Mouse (Mus musculus) liver, postnatal 0 days (tissue): ENCODE data around the gene BC030870. TPM values are rescaled to one million over a fixed set of nuclear protein-coding genes. Genes with fewer than 3 reads are reported as not detected.

Experiments used
- ATAC-seq: fragments of 200-750 bp; cut with Nextera tagmentation; 2 replicates; pipeline ENCODE4 v1.8.0; 2017; ENCODE audit warnings: mild to moderate bottlenecking, moderate library complexity
- DNase-seq: peaks from one replicate; pipeline ENCODE4 v3.0.0-alpha.2; 2016
- H3K27ac ChIP-seq: fragments of 300-500 bp; sonication (generic); 2 replicates; pipeline ENCODE4 v1.5.1; 2014; ENCODE audit warnings: antibody characterized with exemption, moderate library complexity, mild to moderate bottlenecking, low read depth
- H3K27me3 ChIP-seq: fragments of 300-500 bp; sonication (generic); 2 replicates; pipeline ENCODE4 v1.6.1; 2014; ENCODE audit warnings: low read length, control low read depth, mixed read lengths; ENCODE audit not compliant: insufficient read depth
- H3K36me3 ChIP-seq: fragments of 300-500 bp; sonication (generic); replicated peaks from 2 replicates; pipeline ENCODE4 v1.6.1; 2014; ENCODE audit warnings: mild to moderate bottlenecking, control low read depth, low read length, moderate library complexity, mixed read lengths; ENCODE audit not compliant: insufficient read depth
- H3K4me1 ChIP-seq: fragments of 300-500 bp; sonication (generic); 2 replicates; pipeline ENCODE4 v1.6.1; 2014; ENCODE audit warnings: antibody characterized with exemption, mild to moderate bottlenecking, control low read depth; ENCODE audit not compliant: insufficient read depth
- H3K4me2 ChIP-seq: fragments of 300-500 bp; sonication (generic); 2 replicates; pipeline ENCODE4 v1.6.1; 2014; ENCODE audit warnings: low read depth, mild to moderate bottlenecking, low read length, moderate library complexity, mixed read lengths
- H3K4me3 ChIP-seq: fragments of 300-500 bp; sonication (generic); 2 replicates; pipeline ENCODE4 v1.5.1; 2014; ENCODE audit warnings: low read depth, low read length
- H3K9ac ChIP-seq: fragments of 300-500 bp; sonication (generic); replicated peaks from 2 replicates; pipeline ENCODE4 v1.6.1; 2014; ENCODE audit warnings: mild to moderate bottlenecking, moderate library complexity
- H3K9me3 ChIP-seq: fragments of 300-500 bp; sonication (generic); 2 replicates; pipeline ENCODE4 v1.6.1; 2016; ENCODE audit warnings: mild to moderate bottlenecking, control low read depth, low read length, mixed read lengths
- CTCF ChIP-seq: sonication (generic); IDR thresholded peaks from 2 replicates; pipeline ENCODE4 v1.5.1; 2016; ENCODE audit warnings: antibody characterized with exemption, low read depth
- EP300 ChIP-seq: IDR thresholded peaks from 2 replicates; pipeline ENCODE4 v1.6.1; 2016; ENCODE audit warnings: antibody characterized with exemption, low read depth, mild to moderate bottlenecking
- WGBS: fragments of 180-500 bp; shearing (Covaris S2); extraction: QIAGEN DNeasy Blood & Tissue Kit; methylation state at CpG from one replicate; pipeline ENCODE4 v1.1.7; 2014; ENCODE audit not compliant: insufficient replicate concordance; 5-methylcytosine and 5-hydroxymethylcytosine counted together
- microRNA-seq: library from miRNA; unstranded; fragments of <30 nt; microRNA quantifications from one replicate; pipeline ENCODE4, GENCODE M21; 2016
- polyA plus RNA-seq: library from polyadenylated mRNA; unstranded; fragments of >200 nt; fragmentation: Nextera tagmentation; extraction: Ambion mirVana; gene quantifications from 2 replicates; pipeline ENCODE4 v1.2.1, GENCODE M21; 2015

The BC030870 gene
- polyA plus RNA-seq, 1 experiment from 2014 or later: 0.20 TPM

GRCm38 (mm10) chr8:65053968-65054367 is 75.4 kb downstream of the BC030870 start:
- 67% methylated on average over 5 of the region's 5 CpGs for WGBS
- no peak overlapping the region for H3K4me3 ChIP-seq
- TF ChIP-seq CTCF (no peak), EP300 (no peak)
- no peak for ATAC-seq
- H3K36me3 ChIP-seq: no peaks in the 10 kb centered on the region
- H3K27ac ChIP-seq: no peak overlapping the region
- no peaks in the 10 kb centered on the region for H3K4me1 ChIP-seq
- no peak overlapping the region for H3K9ac ChIP-seq
- H3K4me2 ChIP-seq: no peak overlapping the region
- H3K27me3 ChIP-seq: no peaks in the 10 kb centered on the region
- no peak for DNase-seq
- no peaks in the 10 kb centered on the region for H3K9me3 ChIP-seq

DNA sequence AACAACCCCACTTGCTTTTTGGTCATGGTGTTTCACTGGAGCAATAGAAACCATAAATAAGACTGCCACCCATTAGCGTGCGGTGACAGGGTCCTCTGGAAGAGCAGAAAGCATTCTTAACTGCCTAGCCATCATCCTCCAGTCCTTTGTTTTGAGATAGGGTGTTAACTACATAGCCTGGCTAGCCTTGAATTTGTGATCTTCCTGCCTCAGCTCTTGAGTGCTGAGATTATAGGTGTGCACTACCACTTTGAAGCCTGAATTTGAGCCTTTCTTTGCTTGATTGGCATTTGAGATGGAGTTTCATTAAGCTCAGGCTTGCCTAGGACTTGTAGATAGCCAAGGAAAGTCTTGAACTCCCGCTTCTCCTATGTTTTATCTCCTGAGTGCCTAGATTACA is 75.8 kb downstream of the BC030870 start:
- Histone ChIP-seq H3K36me3 (no peaks in the 10 kb centered on the region), H3K27me3 (no peaks in the 10 kb centered on the region), H3K4me2 (no peak overlapping the region), H3K4me1 (no peaks in the 10 kb centered on the region), H3K4me3 (no peak overlapping the region), H3K9me3 (no peaks in the 10 kb centered on the region), H3K9ac (no peak overlapping the region), H3K27ac (no peak overlapping the region)
- WGBS: 73% methylated on average over 3 of the region's 3 CpGs
- TF ChIP-seq CTCF: no peak
- TF ChIP-seq EP300: no peak
- DNase-seq (no peak), ATAC-seq (no peak)

- Histone ChIP-seq H3K9me3 (no peaks in the 10 kb centered on the region), H3K4me3 (no peak overlapping the region), H3K4me2 (no peak overlapping the region), H3K36me3 (no peaks in the 10 kb centered on the region), H3K4me1 (no peaks in the 10 kb centered on the region), H3K27ac (no peak overlapping the region), H3K9ac (no peak overlapping the region), H3K27me3 (no peaks in the 10 kb centered on the region)
- DNase-seq (no peak), ATAC-seq (no peak)
- WGBS: 83% methylated on average over 4 of the region's 4 CpGs
- TF ChIP-seq EP300 (no peak), CTCF (no peak)
Measured at GRCm38 (mm10) chr8:65047801-65048200, 81.6 kb downstream of the BC030870 start.

DNA sequence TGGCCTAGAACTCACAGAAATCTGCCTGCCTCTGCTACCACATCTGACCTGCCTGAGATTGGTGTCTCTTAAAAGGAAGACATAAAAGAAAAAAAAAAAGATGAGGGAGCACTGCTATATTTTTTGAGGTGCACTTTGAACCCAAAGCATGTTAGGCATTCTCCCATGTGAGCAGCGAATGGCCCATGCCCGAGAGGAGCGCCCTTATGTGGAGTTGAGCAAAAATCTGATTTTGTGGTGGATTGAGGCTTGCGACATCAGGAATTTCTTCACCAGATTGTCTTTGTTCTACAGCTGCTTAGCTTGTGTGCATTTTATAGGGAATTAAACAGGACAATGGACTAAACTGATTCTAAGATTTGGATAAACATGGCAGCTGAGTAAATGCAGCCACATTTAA is 82.2 kb downstream of the BC030870 start:
- no peaks in the 10 kb centered on the region for H3K27me3 ChIP-seq
- H3K4me1 ChIP-seq: no peaks in the 10 kb centered on the region
- ATAC-seq (peak; percentile 53; the same call in 1 of the 2 replicates), DNase-seq (no peak)
- H3K36me3 ChIP-seq: no peaks in the 10 kb centered on the region
- H3K4me3 ChIP-seq: no peak overlapping the region
- 74% methylated on average over 4 of the region's 4 CpGs for WGBS
- no peaks in the 10 kb centered on the region for H3K9me3 ChIP-seq
- no peak overlapping the region for H3K27ac ChIP-seq
- TF ChIP-seq CTCF: no peak
- no peak for TF ChIP-seq EP300
- no peak overlapping the region for H3K4me2 ChIP-seq
- no peak overlapping the region for H3K9ac ChIP-seq

DNA sequence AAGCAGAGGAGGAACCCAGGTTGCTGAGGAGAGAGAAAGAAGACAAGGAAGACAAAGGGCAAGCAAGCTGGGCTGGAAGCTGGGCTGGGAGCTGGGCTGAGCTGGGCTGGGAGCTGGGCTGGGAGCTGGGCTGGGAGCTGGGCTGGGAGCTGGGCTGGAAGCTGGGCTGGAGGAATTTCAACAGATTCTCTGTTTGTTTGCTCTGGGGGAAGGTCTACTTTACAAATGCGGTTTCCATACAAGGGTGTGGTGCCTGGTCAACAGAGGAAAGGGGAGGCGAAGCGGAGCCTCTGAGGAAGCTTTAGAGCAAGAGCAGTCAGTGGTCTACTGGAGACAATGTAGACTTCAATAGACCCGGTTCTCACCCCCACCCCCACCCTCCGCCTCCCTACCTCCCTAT is 82.8 kb downstream of the BC030870 start:
- peak; percentile 81 for ATAC-seq
- 34% methylated on average over 5 of the region's 5 CpGs for WGBS
- DNase-seq: peak; percentile 15

DNA sequence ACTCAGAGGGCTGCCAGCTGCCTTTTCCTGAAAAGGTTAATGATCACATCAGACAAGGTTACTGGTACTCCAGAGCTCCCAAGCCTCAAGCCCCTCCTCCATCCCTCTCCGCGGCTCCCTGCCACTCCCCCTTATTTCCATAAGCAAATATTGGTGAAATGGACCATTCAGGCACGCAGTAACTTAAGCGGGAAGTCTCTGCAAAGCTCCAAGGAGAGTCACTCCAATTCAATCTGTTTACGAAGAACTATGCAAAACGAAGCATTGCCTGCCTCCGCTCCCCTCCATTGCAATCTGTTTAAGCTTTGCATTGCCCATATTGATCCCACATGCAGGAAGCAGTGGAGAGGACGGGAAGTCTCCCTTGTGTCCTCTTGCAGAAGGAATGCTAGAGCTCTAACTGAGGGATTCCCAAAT is 92.2 kb downstream of the BC030870 start, which contains the start of gene Apela:
TSS of gene Apela (minus strand) at position 220 of the 417 bp plus-strand sequence.
- peak; percentile 68; the same call in 1 of the 2 replicates for ATAC-seq
- peak within 1 kb of the TSS; percentile 63 for H3K4me2 ChIP-seq
- no peaks in the 10 kb centered on the region for H3K4me1 ChIP-seq
- TF ChIP-seq CTCF (no peak), EP300 (no peak)
- peak within 1 kb of the TSS; percentile 6; the same call in 1 of the 2 replicates for H3K4me3 ChIP-seq
- no peaks in the 10 kb centered on the region for H3K9me3 ChIP-seq
- no peaks in the 10 kb centered on the region for H3K27me3 ChIP-seq
- 1% methylated on average over 8 of the region's 8 CpGs for WGBS
- no peak within 1 kb of the TSS for H3K9ac ChIP-seq
- H3K36me3 ChIP-seq: no peaks in the 10 kb centered on the region
- DNase-seq: peak; percentile 48
- H3K27ac ChIP-seq: no peak within 1 kb of the TSS

More for the DNA sequence above, 82.8 kb downstream of the BC030870 start:
- Histone ChIP-seq H3K27me3 (no peaks in the 10 kb centered on the region), H3K9me3 (no peaks in the 10 kb centered on the region), H3K27ac (no peak overlapping the region), H3K9ac (no peak overlapping the region), H3K4me2 (peak overlapping the region; percentile 52), H3K36me3 (no peaks in the 10 kb centered on the region), H3K4me1 (no peaks in the 10 kb centered on the region), H3K4me3 (no peak overlapping the region)
- TF ChIP-seq CTCF (no peak), EP300 (no peak)

Small RNAs within 50 kb of the gene (microRNA-seq; reads per million reads assigned to microRNA genes)
- not detected for gene Gm24333

Other genes with a start within 250 kb of the BC030870 start
- gene Tmem192, start 182.4 kb downstream of the BC030870 start, polyA plus RNA-seq: 18.4 and 20.2 TPM in 2 replicates
- not detected in 2 replicates for gene Trim75, start 141.7 kb downstream of the BC030870 start, polyA plus RNA-seq
- gene Trim61, start 111.0 kb downstream of the BC030870 start, polyA plus RNA-seq: not detected in 2 replicates
- gene Trim60, start 111.0 kb downstream of the BC030870 start, polyA plus RNA-seq: not detected in 2 replicates
- gene Apela, start 92.2 kb downstream of the BC030870 start, polyA plus RNA-seq: 0.46 and 0.50 TPM in 2 replicates
- not detected in 2 replicates for gene Gm10663, start 54.5 kb downstream of the BC030870 start, polyA plus RNA-seq